In the genomic region with DNA sequence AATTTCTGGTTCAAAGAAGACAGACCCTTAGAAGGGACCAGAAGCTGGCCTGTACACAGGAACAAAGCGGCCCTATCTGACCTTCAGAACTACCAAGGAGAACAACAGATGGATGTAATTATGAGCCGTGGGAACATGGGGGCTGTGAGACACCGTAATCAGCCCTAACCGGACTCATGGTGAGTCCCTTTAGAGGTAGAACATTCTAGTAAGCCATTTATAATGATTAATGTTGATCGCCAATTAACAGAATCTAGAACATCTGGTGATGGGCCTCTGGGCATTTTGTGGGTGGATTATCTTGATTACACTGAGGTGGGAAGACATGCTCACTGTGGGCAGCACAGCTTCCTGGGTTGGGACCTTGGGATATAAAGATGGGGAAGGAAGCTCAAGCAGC, we compare ENCODE assay signal across 20 mouse cellular contexts. TPM values are rescaled to one million over a fixed set of nuclear protein-coding genes. Genes with fewer than 3 reads are reported as not detected.
"Had no signal": no experiment of that assay in that cellular context is flagged by ENCODE, and none has a peak within 500 bp of the region (broad histone marks: within the 10 kb centered on the region; RNA-seq: fewer than 3 reads in every experiment).

No protein-coding gene starts in this region.

- H3K4me1 ChIP-seq: limb, embryonic 12.5 days; limb, embryonic 15.5 days; midbrain, embryonic 13.5 days; stomach, embryonic 15.5 days had no signal

- H3K27me3 ChIP-seq: stomach, embryonic 15.5 days had no signal

- H3K4me3 ChIP-seq: layer of hippocampus, adult 2 months; limb, embryonic 12.5 days; limb, embryonic 15.5 days; midbrain, embryonic 13.5 days; stomach, embryonic 15.5 days had no signal

- H3K36me3 ChIP-seq: limb, embryonic 12.5 days; limb, embryonic 15.5 days; midbrain, embryonic 13.5 days; stomach, embryonic 15.5 days had no signal

- H3K4me2 ChIP-seq: limb, embryonic 12.5 days; limb, embryonic 15.5 days; liver, embryonic 11.5 days; lung, embryonic 14.5 days; midbrain, embryonic 13.5 days; stomach, embryonic 15.5 days had no signal

- ATAC-seq: liver, postnatal 0 days; lung, postnatal 0 days; midbrain, embryonic 13.5 days had no signal

- DNase-seq: kidney, adult 2 months; kidney, postnatal 25 days; layer of hippocampus, adult 9-11 months; liver, postnatal 0 days; lung, embryonic 14.5 days; right cerebral cortex, postnatal 25 days; spleen, adult 18-20 months; thymus, postnatal 14 days; thymus, postnatal 4 days had no signal

- H3K9ac ChIP-seq: limb, embryonic 12.5 days; limb, embryonic 15.5 days; liver, embryonic 14.5 days; liver, postnatal 0 days; lung, embryonic 14.5 days; midbrain, embryonic 13.5 days; stomach, embryonic 15.5 days had no signal

- H3K27ac ChIP-seq: kidney, postnatal 0 days; layer of hippocampus, adult 2 months; limb, embryonic 12.5 days; limb, embryonic 15.5 days; liver, embryonic 14.5 days; macrophage; midbrain, embryonic 13.5 days; stomach, embryonic 15.5 days had no signal

- H3K9me3 ChIP-seq: limb, embryonic 12.5 days; limb, embryonic 15.5 days; midbrain, embryonic 13.5 days; stomach, embryonic 15.5 days had no signal

RNA-seq across cellular contexts. Expression of a gene that starts 54.6 kb away (rescaled TPM):
- total RNA-seq: megakaryocyte, adult 5-6 weeks had no signal
- polyA plus RNA-seq: lung, embryonic 14.5 days; macrophage had no signal
